Mouse (Mus musculus) neural tube, embryonic 11.5 days (tissue): ENCODE results near the gene Tmem140. TPM values are rescaled to one million over a fixed set of nuclear protein-coding genes. Genes with fewer than 3 reads are reported as not detected.

Source experiments
- ATAC-seq: fragments of 200-750 bp; cut with Nextera tagmentation; 2 replicates; pipeline ENCODE4 v1.8.0; 2017; ENCODE audit warnings: moderate number of reproducible peaks, mild to moderate bottlenecking, moderate TSS enrichment, moderate library complexity; ENCODE audit not compliant: insufficient read depth, low FRiP score, low TSS enrichment
- DNase-seq: peaks from one replicate; pipeline ENCODE4 v3.0.0-alpha.2; 2015; ENCODE audit warnings: low spot score
- H3K27ac ChIP-seq: fragments of 300-500 bp; sonication (generic); 2 replicates; pipeline ENCODE4 v1.5.1; 2014; ENCODE audit warnings: low read depth, mild to moderate bottlenecking, low read length
- H3K27me3 ChIP-seq: fragments of 300-500 bp; sonication (generic); 2 replicates; pipeline ENCODE4 v1.6.1; 2014; ENCODE audit warnings: mild to moderate bottlenecking, low read length, mixed read lengths; ENCODE audit not compliant: control insufficient read depth, insufficient read depth
- H3K36me3 ChIP-seq: fragments of 300-500 bp; sonication (generic); 2 replicates; pipeline ENCODE4 v1.6.1; 2014; ENCODE audit warnings: mild to moderate bottlenecking, low read length, moderate library complexity, mixed read lengths; ENCODE audit not compliant: control insufficient read depth, insufficient read depth
- H3K4me1 ChIP-seq: fragments of 300-500 bp; sonication (generic); 2 replicates; pipeline ENCODE4 v1.6.1; 2014; ENCODE audit warnings: low read length, mixed read lengths; ENCODE audit not compliant: control insufficient read depth, insufficient read depth
- H3K4me2 ChIP-seq: fragments of 300-500 bp; sonication (generic); 2 replicates; pipeline ENCODE4 v1.6.1; 2014; ENCODE audit warnings: low read depth, mild to moderate bottlenecking, moderate library complexity
- H3K4me3 ChIP-seq: fragments of 300-500 bp; sonication (generic); 2 replicates; pipeline ENCODE4 v1.5.1; 2014; ENCODE audit warnings: low read depth, low read length
- H3K9ac ChIP-seq: fragments of 300-500 bp; sonication (generic); 2 replicates; pipeline ENCODE4 v1.6.1; 2014; ENCODE audit warnings: mild to moderate bottlenecking, low read length
- H3K9me3 ChIP-seq: fragments of 300-500 bp; sonication (generic); 2 replicates; pipeline ENCODE4 v1.6.1; 2016; ENCODE audit warnings: low read length; ENCODE audit not compliant: control insufficient read depth
- WGBS: fragments of 180-500 bp; shearing (Covaris S2); extraction: QIAGEN DNeasy Blood & Tissue Kit; methylation state at CpG from one replicate; pipeline ENCODE4 v1.1.7; 2014; 5-methylcytosine and 5-hydroxymethylcytosine counted together
- polyA plus RNA-seq: library from polyadenylated mRNA; unstranded; fragments of >200 nt; fragmentation: Nextera tagmentation; extraction: Ambion mirVana; gene quantifications from 2 replicates; pipeline ENCODE4 v1.2.1, GENCODE M21; 2014

Gene Tmem140
- polyA plus RNA-seq, 1 experiment from 2014 or later: 1.3 TPM

DNA sequence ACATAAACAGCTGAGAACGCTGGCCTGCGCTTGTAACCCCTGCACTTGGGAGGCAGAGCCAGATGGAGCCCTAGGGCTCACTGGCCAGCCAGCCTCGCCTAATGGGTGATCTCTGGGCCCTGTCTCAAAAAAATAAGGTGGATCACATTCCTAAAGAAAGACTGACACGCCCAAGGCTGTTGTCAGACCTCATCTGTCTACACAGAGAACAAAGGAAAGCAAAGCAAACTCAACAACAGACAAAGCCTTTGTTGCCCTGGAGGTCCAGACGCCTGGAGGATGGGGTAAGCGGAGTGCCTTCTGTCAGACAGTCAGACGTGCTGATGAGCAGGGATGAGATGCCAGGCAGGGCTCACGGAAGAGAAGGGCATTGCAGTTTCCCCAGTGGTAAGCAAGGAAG lies 3.8 kb downstream of the Tmem140 start:
- Histone ChIP-seq H3K9me3 (no peaks in the 10 kb centered on the region), H3K27me3 (no peaks in the 10 kb centered on the region), H3K36me3 (no peaks in the 10 kb centered on the region), H3K27ac (no peak overlapping the region), H3K9ac (0 out of 2 replicates have a peak overlapping the region, but pooled peaks have one; percentile 18), H3K4me1 (no peaks in the 10 kb centered on the region), H3K4me3 (no peak overlapping the region), H3K4me2 (no peak overlapping the region)
- 46% methylated on average over 8 of the region's 8 CpGs for WGBS
- DNase-seq: peak; percentile 46
- ATAC-seq: no peak; the same call in 1 of the 2 replicates

DNA sequence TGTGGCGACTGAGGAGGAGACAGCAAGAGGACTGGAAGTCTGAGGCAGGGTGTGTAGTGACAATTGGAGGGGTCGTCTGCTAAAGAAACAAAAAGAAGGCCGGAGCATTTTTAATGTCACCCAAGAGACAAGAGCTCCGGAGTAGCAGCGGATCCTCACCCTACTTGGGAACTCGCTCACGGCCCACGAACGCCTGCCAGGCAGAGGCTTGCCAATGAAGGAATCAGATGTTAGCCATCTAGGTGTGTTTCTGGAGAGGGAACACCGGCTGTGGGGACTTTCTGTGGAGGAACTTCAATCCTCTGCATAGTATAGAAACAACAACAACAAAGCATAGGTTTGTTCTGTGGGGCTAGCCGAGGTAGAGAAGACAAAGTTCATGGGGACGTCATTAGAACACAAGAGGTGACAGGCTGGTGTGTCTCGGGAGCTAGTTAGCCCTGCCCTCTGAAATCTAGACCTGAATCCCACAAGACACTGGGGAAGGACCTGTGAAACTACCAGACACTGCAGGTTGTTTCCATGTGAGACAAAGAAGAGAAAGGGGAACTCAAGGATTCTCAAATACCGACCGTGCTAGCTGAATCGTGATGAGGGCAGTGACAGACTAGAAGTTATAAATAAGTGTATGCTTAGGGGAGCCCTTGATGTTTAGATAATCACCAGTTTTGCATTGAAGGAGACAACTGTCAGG lies 4.5 kb downstream of the Tmem140 start:
- no peaks in the 10 kb centered on the region for H3K36me3 ChIP-seq
- no peak for DNase-seq
- 78% methylated on average over 16 of the region's 16 CpGs for WGBS
- H3K4me1 ChIP-seq: no peaks in the 10 kb centered on the region
- ATAC-seq: no peak
- H3K9ac ChIP-seq: no peak overlapping the region
- no peak overlapping the region for H3K27ac ChIP-seq
- H3K9me3 ChIP-seq: no peaks in the 10 kb centered on the region
- H3K4me2 ChIP-seq: no peak overlapping the region
- H3K27me3 ChIP-seq: no peaks in the 10 kb centered on the region
- no peak overlapping the region for H3K4me3 ChIP-seq

- 74% methylated on average over 10 of the region's 10 CpGs for WGBS
- ATAC-seq: no peak
Observed at GRCm38 (mm10) chr6:34867995-34868350, 5.0 kb downstream of the Tmem140 start.

DNA sequence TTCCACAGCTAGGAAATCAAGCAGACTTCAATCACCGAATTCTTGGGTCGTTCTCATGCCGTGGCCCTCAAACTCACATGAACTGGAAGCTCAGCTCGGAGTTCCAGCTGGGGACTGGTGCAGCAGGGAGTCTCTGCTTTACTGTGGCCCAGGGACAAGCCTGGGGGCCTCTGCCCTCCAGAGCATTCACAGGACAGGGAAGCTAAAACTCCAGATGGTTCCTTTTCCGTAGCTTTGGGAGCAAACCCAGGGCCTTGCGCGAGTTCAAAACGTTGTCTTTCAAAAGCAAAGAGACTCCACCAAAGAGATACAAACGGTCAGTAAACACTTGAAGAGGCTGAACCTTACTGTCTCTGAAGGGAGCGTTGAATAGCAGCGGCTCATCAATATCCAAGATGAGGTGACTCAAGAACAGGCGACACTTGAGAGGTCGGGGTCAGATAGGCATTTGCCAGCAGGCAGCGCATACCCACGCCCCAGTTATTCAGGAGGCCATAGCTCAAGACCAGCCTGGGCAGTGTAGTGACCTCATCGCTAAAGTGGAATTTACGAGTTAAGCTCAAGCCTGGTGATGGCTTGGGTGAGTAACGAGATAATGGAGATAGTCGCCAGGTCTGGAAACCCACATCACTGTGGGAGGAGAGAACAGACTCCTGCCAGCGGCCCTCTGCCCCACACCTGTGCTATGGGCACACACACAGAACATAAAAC lies 5.7 kb downstream of the Tmem140 start:
- H3K9ac ChIP-seq: no peak overlapping the region
- no peaks in the 10 kb centered on the region for H3K36me3 ChIP-seq
- H3K27me3 ChIP-seq: no peaks in the 10 kb centered on the region
- ATAC-seq: no peak
- H3K4me3 ChIP-seq: no peak overlapping the region
- H3K4me1 ChIP-seq: no peaks in the 10 kb centered on the region
- H3K27ac ChIP-seq: no peak overlapping the region
- no peak overlapping the region for H3K4me2 ChIP-seq
- H3K9me3 ChIP-seq: no peaks in the 10 kb centered on the region
- DNase-seq: no peak
- 83% methylated on average over 20 of the region's 20 CpGs for WGBS

More at GRCm38 (mm10) chr6:34867995-34868350, 5.0 kb downstream of the Tmem140 start:
- no peaks in the 10 kb centered on the region for H3K9me3 ChIP-seq
- H3K27me3 ChIP-seq: no peaks in the 10 kb centered on the region
- DNase-seq: no peak
- H3K4me2 ChIP-seq: no peak overlapping the region
- H3K27ac ChIP-seq: no peak overlapping the region
- no peaks in the 10 kb centered on the region for H3K4me1 ChIP-seq
- no peak overlapping the region for H3K9ac ChIP-seq
- H3K36me3 ChIP-seq: no peaks in the 10 kb centered on the region
- no peak overlapping the region for H3K4me3 ChIP-seq

DNA sequence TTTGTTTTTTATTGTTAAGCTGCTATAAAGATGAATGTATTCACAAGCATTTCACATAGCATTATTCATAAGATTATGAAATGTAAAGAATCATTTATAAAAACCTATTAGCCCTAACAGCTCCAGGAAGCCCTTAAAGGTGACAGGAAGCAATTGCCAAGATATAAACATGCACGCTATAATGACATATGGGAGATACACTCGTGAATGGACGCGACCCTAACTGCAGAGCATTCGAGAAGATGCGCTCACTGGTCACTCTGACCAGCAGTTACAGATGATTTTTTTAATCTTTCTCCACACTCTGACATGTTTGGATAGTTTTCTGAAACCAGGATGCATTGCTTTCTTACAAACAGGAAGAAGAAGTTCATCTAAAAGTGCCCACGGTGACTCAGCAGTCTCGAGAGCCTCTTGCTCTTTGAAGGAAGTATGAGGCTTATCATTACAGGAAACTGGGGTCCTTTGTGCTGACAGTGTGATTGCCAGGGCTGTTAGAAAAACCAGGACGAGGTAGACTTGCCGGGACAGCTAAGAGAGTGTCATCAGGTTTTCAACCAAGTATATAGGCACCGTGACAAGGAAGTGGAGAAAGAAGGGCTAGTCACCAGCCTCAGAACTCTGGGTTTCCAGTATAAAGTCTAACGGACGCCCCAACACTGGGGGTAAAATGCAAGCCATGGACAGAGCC lies 6.4 kb downstream of the Tmem140 start:
- no peaks in the 10 kb centered on the region for H3K4me1 ChIP-seq
- 81% methylated on average over 13 of the region's 13 CpGs for WGBS
- H3K9me3 ChIP-seq: no peaks in the 10 kb centered on the region
- H3K27me3 ChIP-seq: no peaks in the 10 kb centered on the region
- H3K36me3 ChIP-seq: no peaks in the 10 kb centered on the region
- DNase-seq: no peak
- no peak overlapping the region for H3K27ac ChIP-seq
- no peak overlapping the region for H3K9ac ChIP-seq
- H3K4me3 ChIP-seq: no peak overlapping the region
- no peak overlapping the region for H3K4me2 ChIP-seq
- no peak for ATAC-seq

DNA sequence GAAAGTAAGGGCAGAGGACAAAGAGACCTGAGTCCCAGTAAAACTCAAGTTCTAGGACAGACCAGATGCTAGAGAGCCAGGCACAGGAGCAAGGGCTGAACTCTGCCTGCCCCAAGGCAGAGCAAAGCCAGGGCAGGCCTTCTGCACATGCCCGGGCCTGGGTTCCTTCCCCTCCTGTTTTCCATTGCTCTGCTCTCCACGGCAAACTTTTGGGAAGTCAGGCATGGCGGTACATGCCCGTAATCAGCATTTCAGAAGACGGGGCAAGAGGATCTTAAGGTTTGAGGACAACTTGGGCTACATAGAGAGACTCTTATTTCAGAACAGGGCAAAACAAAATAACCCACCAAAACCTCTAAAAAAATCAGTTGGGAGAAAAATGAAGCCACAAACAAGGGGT lies 7.2 kb downstream of the Tmem140 start:
- Histone ChIP-seq H3K27me3 (no peaks in the 10 kb centered on the region), H3K9ac (no peak overlapping the region), H3K4me1 (no peaks in the 10 kb centered on the region), H3K27ac (no peak overlapping the region), H3K4me3 (no peak overlapping the region), H3K36me3 (no peaks in the 10 kb centered on the region), H3K9me3 (no peaks in the 10 kb centered on the region), H3K4me2 (no peak overlapping the region)
- DNase-seq: no peak
- WGBS: 91% methylated on average over 5 of the region's 5 CpGs
- no peak for ATAC-seq

DNA sequence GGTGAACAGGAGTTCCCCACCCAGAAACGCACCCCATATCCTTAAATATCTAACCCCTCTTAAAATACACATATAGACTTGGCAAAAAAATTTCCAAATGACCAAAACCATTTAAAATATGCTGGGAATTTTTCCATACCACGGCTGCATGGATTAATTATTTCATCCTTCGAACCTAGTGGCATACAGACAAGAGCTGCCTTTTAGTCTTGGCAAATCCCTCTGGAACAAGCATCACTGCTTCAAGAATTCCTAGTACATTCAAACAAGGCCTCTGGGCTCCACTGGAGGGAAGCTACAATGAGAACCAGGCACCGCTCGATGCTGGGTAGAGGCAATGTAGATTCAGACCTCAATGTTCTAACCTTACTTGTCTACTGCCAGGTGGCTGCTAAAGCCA lies 7.8 kb downstream of the Tmem140 start:
- H3K36me3 ChIP-seq: no peaks in the 10 kb centered on the region
- no peak overlapping the region for H3K9ac ChIP-seq
- no peaks in the 10 kb centered on the region for H3K4me1 ChIP-seq
- no peaks in the 10 kb centered on the region for H3K27me3 ChIP-seq
- DNase-seq (no peak), ATAC-seq (no peak)
- H3K27ac ChIP-seq: no peak overlapping the region
- no peaks in the 10 kb centered on the region for H3K9me3 ChIP-seq
- WGBS: 89% methylated on average over 5 of the region's 5 CpGs
- H3K4me3 ChIP-seq: no peak overlapping the region
- no peak overlapping the region for H3K4me2 ChIP-seq

- Histone ChIP-seq H3K36me3 (no peaks in the 10 kb centered on the region), H3K4me1 (no peaks in the 10 kb centered on the region), H3K9me3 (no peaks in the 10 kb centered on the region), H3K4me3 (no peak overlapping the region), H3K4me2 (no peak overlapping the region), H3K9ac (no peak overlapping the region), H3K27me3 (no peaks in the 10 kb centered on the region), H3K27ac (no peak overlapping the region)
- 91% methylated on average over 7 of the region's 7 CpGs for WGBS
- DNase-seq: no peak
- no peak for ATAC-seq
Observed at GRCm38 (mm10) chr6:34871929-34872328, 9.0 kb downstream of the Tmem140 start.
